Mouse (Mus musculus) liver, postnatal 0 days (tissue): ENCODE results near the gene Dnaja2. TPM values are rescaled to one million over a fixed set of nuclear protein-coding genes. Genes with fewer than 3 reads are reported as not detected.

Source experiments
- ATAC-seq: fragments of 200-750 bp; cut with Nextera tagmentation; 2 replicates; pipeline ENCODE4 v1.8.0; 2017; ENCODE audit warnings: mild to moderate bottlenecking, moderate library complexity
- DNase-seq: peaks from one replicate; pipeline ENCODE4 v3.0.0-alpha.2; 2016
- H3K27ac ChIP-seq: fragments of 300-500 bp; sonication (generic); 2 replicates; pipeline ENCODE4 v1.5.1; 2014; ENCODE audit warnings: antibody characterized with exemption, moderate library complexity, mild to moderate bottlenecking, low read depth
- H3K27me3 ChIP-seq: fragments of 300-500 bp; sonication (generic); 2 replicates; pipeline ENCODE4 v1.6.1; 2014; ENCODE audit warnings: low read length, control low read depth, mixed read lengths; ENCODE audit not compliant: insufficient read depth
- H3K36me3 ChIP-seq: fragments of 300-500 bp; sonication (generic); replicated peaks from 2 replicates; pipeline ENCODE4 v1.6.1; 2014; ENCODE audit warnings: mild to moderate bottlenecking, control low read depth, low read length, moderate library complexity, mixed read lengths; ENCODE audit not compliant: insufficient read depth
- H3K4me1 ChIP-seq: fragments of 300-500 bp; sonication (generic); 2 replicates; pipeline ENCODE4 v1.6.1; 2014; ENCODE audit warnings: antibody characterized with exemption, mild to moderate bottlenecking, control low read depth; ENCODE audit not compliant: insufficient read depth
- H3K4me2 ChIP-seq: fragments of 300-500 bp; sonication (generic); 2 replicates; pipeline ENCODE4 v1.6.1; 2014; ENCODE audit warnings: low read depth, mild to moderate bottlenecking, low read length, moderate library complexity, mixed read lengths
- H3K4me3 ChIP-seq: fragments of 300-500 bp; sonication (generic); 2 replicates; pipeline ENCODE4 v1.5.1; 2014; ENCODE audit warnings: low read depth, low read length
- H3K9ac ChIP-seq: fragments of 300-500 bp; sonication (generic); replicated peaks from 2 replicates; pipeline ENCODE4 v1.6.1; 2014; ENCODE audit warnings: mild to moderate bottlenecking, moderate library complexity
- H3K9me3 ChIP-seq: fragments of 300-500 bp; sonication (generic); 2 replicates; pipeline ENCODE4 v1.6.1; 2016; ENCODE audit warnings: mild to moderate bottlenecking, control low read depth, low read length, mixed read lengths
- CTCF ChIP-seq: sonication (generic); IDR thresholded peaks from 2 replicates; pipeline ENCODE4 v1.5.1; 2016; ENCODE audit warnings: antibody characterized with exemption, low read depth
- EP300 ChIP-seq: IDR thresholded peaks from 2 replicates; pipeline ENCODE4 v1.6.1; 2016; ENCODE audit warnings: antibody characterized with exemption, low read depth, mild to moderate bottlenecking
- WGBS: fragments of 180-500 bp; shearing (Covaris S2); extraction: QIAGEN DNeasy Blood & Tissue Kit; methylation state at CpG from one replicate; pipeline ENCODE4 v1.1.7; 2014; ENCODE audit not compliant: insufficient replicate concordance; 5-methylcytosine and 5-hydroxymethylcytosine counted together
- polyA plus RNA-seq: library from polyadenylated mRNA; unstranded; fragments of >200 nt; fragmentation: Nextera tagmentation; extraction: Ambion mirVana; gene quantifications from 2 replicates; pipeline ENCODE4 v1.2.1, GENCODE M21; 2015

Dnaja2 gene
- polyA plus RNA-seq, 1 experiment from 2014 or later: 89.2 TPM

DNA sequence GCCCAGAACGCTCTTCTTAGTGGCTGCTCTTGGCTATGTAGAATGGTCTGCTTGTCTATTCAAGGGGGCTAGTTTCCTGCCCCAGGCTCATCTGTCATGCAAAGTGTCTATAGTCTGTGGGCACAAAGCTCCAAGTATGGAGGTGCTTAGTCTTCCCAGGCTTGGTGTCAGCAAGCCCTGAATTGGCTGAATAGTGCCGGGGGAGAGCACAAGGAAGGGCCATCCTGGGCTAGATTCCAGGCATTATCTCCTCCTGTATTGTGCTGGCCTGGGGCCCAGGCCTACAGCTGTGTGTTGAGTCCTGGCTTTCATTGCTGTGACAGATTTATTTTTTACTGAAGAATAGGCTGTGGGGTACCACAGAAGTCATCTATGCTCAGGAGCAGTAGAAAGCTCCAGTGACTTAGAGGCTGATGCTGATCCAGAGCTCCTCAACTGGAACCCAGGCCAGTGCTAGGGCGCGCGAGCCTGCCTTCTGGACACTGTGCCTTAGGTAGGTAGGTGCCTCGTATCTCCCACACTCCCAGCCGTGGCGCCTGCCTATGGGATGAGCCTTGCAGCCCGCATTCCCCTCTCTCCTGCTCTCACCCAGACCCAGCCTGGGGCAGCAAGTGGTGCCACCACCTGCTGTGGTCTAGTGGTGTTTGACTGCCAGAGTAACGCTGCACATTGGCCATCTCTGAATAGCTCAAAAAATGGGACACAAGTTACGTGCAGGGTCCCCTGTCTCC is 54.0 kb downstream of the Dnaja2 start:
- Histone ChIP-seq H3K9me3 (no peaks in the 10 kb centered on the region), H3K27me3 (no peaks in the 10 kb centered on the region), H3K4me1 (peaks cover 7% of the 10 kb centered on the region), H3K4me3 (no peak overlapping the region), H3K36me3 (peaks cover 4% of the 10 kb centered on the region), H3K9ac (no peak overlapping the region), H3K27ac (no peak overlapping the region), H3K4me2 (no peak overlapping the region)
- TF ChIP-seq CTCF: no peak
- TF ChIP-seq EP300: no peak
- no peak for DNase-seq
- WGBS: 79% methylated on average over 11 of the region's 11 CpGs
- no peak for ATAC-seq

DNA sequence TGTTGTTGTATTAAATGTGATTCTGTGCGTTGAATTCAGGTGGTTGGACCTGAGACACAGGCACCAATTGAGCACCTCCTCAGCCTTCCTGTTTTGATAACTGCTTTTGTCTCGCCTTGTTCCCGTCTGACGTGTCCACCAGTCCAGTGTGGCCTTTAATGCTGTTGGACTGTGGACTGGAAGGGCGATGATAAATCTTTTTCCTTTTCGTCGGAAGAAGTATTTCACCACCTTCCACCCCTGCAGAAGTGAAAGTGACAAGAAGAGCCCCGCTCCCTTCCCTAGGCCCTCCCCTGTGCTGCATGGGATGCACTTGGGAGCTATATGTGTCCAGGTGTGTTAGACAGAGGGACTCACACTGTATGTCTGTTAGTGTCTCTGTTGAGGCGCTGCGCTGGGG is 54.7 kb downstream of the Dnaja2 start:
- ATAC-seq (no peak), DNase-seq (no peak)
- H3K27ac ChIP-seq: no peak overlapping the region
- no peaks in the 10 kb centered on the region for H3K9me3 ChIP-seq
- no peak overlapping the region for H3K9ac ChIP-seq
- TF ChIP-seq CTCF: no peak
- no peak for TF ChIP-seq EP300
- peaks cover 4% of the 10 kb centered on the region for H3K36me3 ChIP-seq
- H3K27me3 ChIP-seq: no peaks in the 10 kb centered on the region
- H3K4me2 ChIP-seq: no peak overlapping the region
- WGBS: 74% methylated on average over 10 of the region's 10 CpGs
- H3K4me3 ChIP-seq: no peak overlapping the region
- peaks cover 12% of the 10 kb centered on the region for H3K4me1 ChIP-seq

- no peak overlapping the region for H3K27ac ChIP-seq
- DNase-seq: no peak
These were observed 56.6 kb downstream of the Dnaja2 start for GRCm38 (mm10) chr8:85498577-85498976.

DNA sequence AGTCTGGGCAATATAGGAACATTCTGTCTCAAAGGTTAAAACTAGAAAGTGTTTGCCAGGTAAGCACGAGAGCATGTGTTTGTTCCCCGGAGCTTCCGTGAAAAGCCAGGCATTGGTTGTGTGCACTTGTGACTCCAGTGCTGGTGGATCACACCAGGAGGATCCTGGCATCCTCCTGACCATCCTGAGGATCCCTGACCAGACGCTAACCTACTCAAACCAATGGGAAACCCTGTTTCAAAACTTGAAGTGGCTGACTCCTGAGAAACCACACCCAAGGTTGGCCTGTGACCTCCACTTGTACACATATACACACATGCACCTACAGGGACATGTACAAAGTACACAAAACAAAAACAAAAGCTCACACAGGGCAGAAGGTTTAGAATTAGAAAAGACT is 58.4 kb downstream of the Dnaja2 start:
- no peak overlapping the region for H3K4me2 ChIP-seq
- ATAC-seq (no peak), DNase-seq (no peak)
- 59% methylated on average over 4 of the region's 4 CpGs for WGBS
- H3K9ac ChIP-seq: no peak overlapping the region
- no peaks in the 10 kb centered on the region for H3K36me3 ChIP-seq
- H3K27ac ChIP-seq: peak overlapping the region; percentile 57; the same call in 1 of the 2 replicates
- TF ChIP-seq CTCF (no peak), EP300 (no peak)
- H3K4me3 ChIP-seq: no peak overlapping the region
- peaks cover 18% of the 10 kb centered on the region for H3K4me1 ChIP-seq
- no peaks in the 10 kb centered on the region for H3K27me3 ChIP-seq
- no peaks in the 10 kb centered on the region for H3K9me3 ChIP-seq

More at GRCm38 (mm10) chr8:85498577-85498976, 56.6 kb downstream of the Dnaja2 start:
- Histone ChIP-seq H3K4me3 (no peak overlapping the region), H3K27me3 (no peaks in the 10 kb centered on the region), H3K4me2 (no peak overlapping the region), H3K4me1 (peaks cover 12% of the 10 kb centered on the region), H3K9ac (no peak overlapping the region), H3K36me3 (peaks cover 3% of the 10 kb centered on the region; the same call in 1 of the 2 replicates), H3K9me3 (no peaks in the 10 kb centered on the region)
- 64% methylated on average over 2 of the region's 2 CpGs for WGBS
- no peak for TF ChIP-seq EP300
- no peak for TF ChIP-seq CTCF
- ATAC-seq: no peak

DNA sequence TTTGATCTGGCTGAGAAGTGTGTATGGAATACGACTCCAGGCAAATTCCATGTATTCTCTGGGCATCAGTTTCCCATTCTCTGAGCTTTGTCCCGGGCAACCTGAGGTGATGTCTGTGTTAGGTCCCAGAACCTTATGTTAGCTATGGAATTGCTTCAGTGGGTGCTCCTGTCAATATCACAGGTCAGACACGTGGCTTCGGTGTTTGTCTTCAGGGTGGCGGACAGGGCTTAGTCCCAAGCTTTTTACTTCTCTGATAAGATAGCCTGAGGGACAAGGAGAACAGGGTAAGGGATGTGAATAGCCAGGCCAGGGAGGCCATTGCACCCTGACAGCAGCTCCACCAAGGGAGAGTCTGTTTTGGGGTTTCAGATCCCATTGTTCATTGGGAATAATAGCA is 59.0 kb downstream of the Dnaja2 start:
- Histone ChIP-seq H3K9ac (no peak overlapping the region), H3K4me3 (no peak overlapping the region), H3K9me3 (no peaks in the 10 kb centered on the region), H3K36me3 (no peaks in the 10 kb centered on the region), H3K4me1 (peaks cover 18% of the 10 kb centered on the region), H3K27ac (peak overlapping the region; percentile 57), H3K27me3 (no peaks in the 10 kb centered on the region), H3K4me2 (no peak overlapping the region)
- no peak for ATAC-seq
- WGBS: 58% methylated on average over 5 of the region's 5 CpGs
- TF ChIP-seq CTCF (no peak), EP300 (no peak)
- no peak for DNase-seq

DNA sequence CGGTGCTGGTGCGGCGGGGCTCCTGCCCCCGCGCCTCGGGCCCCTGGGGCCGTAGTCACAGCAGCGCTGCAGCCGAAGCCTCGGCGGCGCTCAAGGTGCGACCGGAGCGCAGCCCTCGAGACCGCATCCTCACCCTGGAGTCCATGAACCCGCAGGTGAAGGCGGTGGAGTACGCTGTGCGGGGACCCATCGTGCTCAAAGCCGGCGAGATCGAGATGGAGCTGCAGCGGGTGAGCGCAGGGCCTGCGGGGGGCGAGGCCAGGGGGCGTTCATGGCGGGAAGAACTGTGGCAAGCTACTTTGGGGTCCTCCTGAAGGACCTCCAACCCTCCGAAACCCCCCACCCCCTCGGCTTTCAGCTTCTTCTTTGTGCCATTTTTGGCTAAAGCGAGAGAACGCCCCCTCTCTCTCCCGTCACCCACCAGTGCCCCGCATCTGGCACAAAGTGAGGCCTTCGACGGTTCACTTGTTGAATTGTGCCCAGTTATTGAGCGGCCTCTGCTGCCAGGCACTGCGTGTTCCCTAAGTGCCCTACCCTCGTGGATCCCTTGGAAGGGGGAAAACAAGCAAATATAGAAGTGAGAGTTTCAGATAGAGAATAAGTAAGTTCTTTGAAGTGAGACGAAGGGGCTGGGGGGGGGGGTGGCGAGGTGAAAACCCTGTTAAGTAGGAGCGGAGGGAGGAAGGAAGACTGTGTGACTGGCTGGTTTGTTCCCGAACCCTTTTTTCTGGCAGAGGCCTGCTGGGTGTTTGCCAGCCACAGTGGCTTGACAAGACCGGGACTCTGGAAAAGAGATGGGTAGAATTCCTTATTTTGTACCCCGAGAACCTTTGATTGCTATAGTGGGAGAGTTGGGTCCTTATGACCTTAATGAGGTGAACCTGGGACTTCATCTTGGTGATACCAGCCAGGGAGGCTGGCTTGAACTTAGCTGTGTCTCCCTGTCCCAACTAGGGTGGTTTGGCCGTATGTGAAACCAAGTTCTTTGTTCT is 61.9 kb downstream of the Dnaja2 start:
- Histone ChIP-seq H3K27me3 (no peaks in the 10 kb centered on the region), H3K4me3 (peak overlapping the region; percentile 60), H3K4me1 (peaks cover 14% of the 10 kb centered on the region), H3K27ac (peak overlapping the region; percentile 69), H3K9me3 (no peaks in the 10 kb centered on the region), H3K4me2 (peak overlapping the region; percentile 88), H3K9ac (peak overlapping the region; percentile 80), H3K36me3 (no peaks in the 10 kb centered on the region)
- 10% methylated on average over 48 of the region's 49 CpGs for WGBS
- DNase-seq (no peak), ATAC-seq (no peak)
- TF ChIP-seq EP300: no peak
- no peak for TF ChIP-seq CTCF
